Mouse (Mus musculus): ENCODE data around the gene Itgad.

Gene Itgad

GRCm38 (mm10) chr7:128178385-128178784 is 24.2 kb downstream of the Itgad start:
- no peak for DNase-seq (ENCODE audit: extremely low spot score, low read depth, low spot score)

GRCm38 (mm10) chr7:128180126-128180525 is 25.9 kb downstream of the Itgad start:
- DNase-seq (ENCODE audit: extremely low spot score, low read depth, low spot score): no peak

GRCm38 (mm10) chr7:128180546-128180945 is 26.4 kb downstream of the Itgad start:
- no peak for DNase-seq (ENCODE audit: extremely low spot score, low read depth, low spot score)

GRCm38 (mm10) chr7:128181691-128182090 is 27.5 kb downstream of the Itgad start:
- DNase-seq (ENCODE audit: extremely low spot score, low read depth, low spot score): no peak

GRCm38 (mm10) chr7:128201607-128202006 is 47.4 kb downstream of the Itgad start:
- no peak for DNase-seq (ENCODE audit: extremely low spot score, low read depth, low spot score)

GRCm38 (mm10) chr7:128203071-128203470 is 48.9 kb downstream of the Itgad start:
- no peak for DNase-seq (ENCODE audit: extremely low spot score, low read depth, low spot score)

GRCm38 (mm10) chr7:128204179-128204578 is 50.0 kb downstream of the Itgad start:
- no peak for DNase-seq (ENCODE audit: extremely low spot score, low read depth, low spot score)

- no peak for DNase-seq (ENCODE audit: extremely low spot score, low read depth, low spot score)
Measured at GRCm38 (mm10) chr7:128205695-128206094, 51.5 kb downstream of the Itgad start.

GRCm38 (mm10) chr7:128206152-128206551 is 52.0 kb downstream of the Itgad start, which contains the start of gene Cox6a2:
Cox6a2 (minus strand) TSS chr7:128206387.
- no peak for DNase-seq (ENCODE audit: extremely low spot score, low read depth, low spot score)

- peak; percentile 50 for DNase-seq (ENCODE audit: extremely low spot score, low read depth, low spot score)
Measured at GRCm38 (mm10) chr7:128208187-128208586, 54.0 kb downstream of the Itgad start.

- DNase-seq (ENCODE audit: extremely low spot score, low read depth, low spot score): no peak
Measured at GRCm38 (mm10) chr7:128209826-128210225, 55.6 kb downstream of the Itgad start.

GRCm38 (mm10) chr7:128219952-128220351 is 65.8 kb downstream of the Itgad start:
- no peak for DNase-seq (ENCODE audit: extremely low spot score, low read depth, low spot score)

- DNase-seq (ENCODE audit: extremely low spot score, low read depth, low spot score): no peak
Measured at GRCm38 (mm10) chr7:128220936-128221335, 66.8 kb downstream of the Itgad start.

GRCm38 (mm10) chr7:128231741-128232140 is 77.6 kb downstream of the Itgad start:
- DNase-seq (ENCODE audit: extremely low spot score, low read depth, low spot score): no peak

- DNase-seq (ENCODE audit: extremely low spot score, low read depth, low spot score): no peak
Measured at GRCm38 (mm10) chr7:128234796-128235195, 80.6 kb downstream of the Itgad start.

GRCm38 (mm10) chr7:128235481-128235880 is 81.3 kb downstream of the Itgad start:
- DNase-seq (ENCODE audit: extremely low spot score, low read depth, low spot score): no peak

- DNase-seq (ENCODE audit: extremely low spot score, low read depth, low spot score): no peak
Measured at GRCm38 (mm10) chr7:128236426-128236825, 82.2 kb downstream of the Itgad start.

GRCm38 (mm10) chr7:128236856-128237592 is 82.8 kb downstream of the Itgad start, which contains the start of gene Armc5:
Armc5 (plus strand) TSS chr7:128237342.
- DNase-seq (ENCODE audit: extremely low spot score, low read depth, low spot score): peak; percentile 46

GRCm38 (mm10) chr7:128237593-128237926 is 83.4 kb downstream of the Itgad start:
- no peak for DNase-seq (ENCODE audit: extremely low spot score, low read depth, low spot score)

GRCm38 (mm10) chr7:128237927-128238778 is 84.0 kb downstream of the Itgad start, which contains the start of gene 9130023H24Rik:
9130023H24Rik (minus strand) TSS chr7:128238031.
- peak; percentile 95 for DNase-seq (ENCODE audit: extremely low spot score, low read depth, low spot score)

- peak; percentile 44 for DNase-seq (ENCODE audit: extremely low spot score, low read depth, low spot score)
Measured at GRCm38 (mm10) chr7:128238991-128239390, 84.8 kb downstream of the Itgad start.

Measured in hindlimb bud, embryonic 11.5 days (tissue).